ENCODE assay signal across 18 mouse cellular contexts in the genomic region with DNA sequence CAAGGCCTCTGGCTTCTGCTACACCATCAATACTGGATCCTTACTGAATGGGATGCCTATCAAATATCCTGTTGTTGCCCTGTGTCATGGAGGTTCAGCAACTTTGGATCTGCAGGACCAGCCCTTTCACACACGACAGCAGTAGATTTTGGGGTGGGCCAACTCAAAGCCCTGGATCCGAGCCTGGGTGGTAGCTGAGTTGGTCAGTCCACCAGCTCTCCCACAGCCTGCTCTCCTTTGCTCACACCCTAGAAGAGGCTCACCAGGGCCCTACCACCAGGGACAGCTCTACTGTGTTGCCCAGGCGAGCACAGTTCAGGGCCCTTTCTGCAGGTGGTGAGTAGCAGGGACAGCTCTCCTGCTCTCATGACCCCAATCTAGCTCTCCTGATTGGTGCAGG.
"Had no signal": no experiment of that assay in that cellular context is flagged by ENCODE, and none has a peak within 500 bp of the region (broad histone marks: within the 10 kb centered on the region; RNA-seq: fewer than 3 reads in every experiment).

No protein-coding gene starts in this region.

- H3K36me3 ChIP-seq: liver, embryonic 15.5 days; lung, embryonic 15.5 days; midbrain, embryonic 13.5 days; midbrain, embryonic 15.5 days; neural tube, embryonic 13.5 days; stomach, embryonic 15.5 days had no signal

- H3K9ac ChIP-seq: liver, embryonic 15.5 days; liver, postnatal 0 days; lung, embryonic 15.5 days; midbrain, embryonic 13.5 days; midbrain, embryonic 15.5 days; neural tube, embryonic 13.5 days; stomach, embryonic 15.5 days had no signal

- H3K4me1 ChIP-seq: liver, embryonic 15.5 days; megakaryocyte, embryonic 14.5 days; midbrain, embryonic 13.5 days; midbrain, embryonic 15.5 days; stomach, embryonic 15.5 days had no signal

- DNase-seq: liver, postnatal 0 days; lung, adult 2 months; lung, postnatal 14 days; lung, postnatal 36 days; right cerebral cortex, postnatal 14 days; thymus, adult 2 months; thymus, postnatal 25 days; thymus, postnatal 4 days had no signal

- H3K4me3 ChIP-seq: liver, embryonic 15.5 days; lung, embryonic 15.5 days; megakaryocyte, embryonic 14.5 days; midbrain, embryonic 13.5 days; midbrain, embryonic 15.5 days; neural tube, embryonic 13.5 days; stomach, embryonic 15.5 days had no signal

- H3K27ac ChIP-seq: liver, embryonic 15.5 days; lung, embryonic 15.5 days; macrophage; midbrain, embryonic 13.5 days; midbrain, embryonic 15.5 days; neural tube, embryonic 13.5 days; stomach, embryonic 15.5 days; stomach, postnatal 0 days had no signal

- H3K27me3 ChIP-seq: liver, embryonic 15.5 days; lung, embryonic 15.5 days; midbrain, embryonic 13.5 days; midbrain, embryonic 15.5 days; neural tube, embryonic 13.5 days; stomach, embryonic 15.5 days had no signal

- ATAC-seq: liver, postnatal 0 days; lung, postnatal 0 days; midbrain, embryonic 13.5 days; midbrain, embryonic 15.5 days had no signal

- H3K9me3 ChIP-seq: liver, embryonic 15.5 days; lung, embryonic 15.5 days; megakaryocyte, embryonic 14.5 days; midbrain, embryonic 13.5 days; midbrain, embryonic 15.5 days; neural tube, embryonic 13.5 days; stomach, embryonic 15.5 days had no signal

- H3K4me2 ChIP-seq: liver, embryonic 15.5 days; lung, embryonic 15.5 days; midbrain, embryonic 13.5 days; midbrain, embryonic 15.5 days; neural tube, embryonic 13.5 days; stomach, embryonic 15.5 days had no signal
